Mouse (Mus musculus) forebrain, embryonic 15.5 days (tissue): ENCODE data around the gene 1700020D05Rik. TPM values are rescaled to one million over a fixed set of nuclear protein-coding genes. Genes with fewer than 3 reads are reported as not detected.

Experiments used
- ATAC-seq: fragments of 200-750 bp; cut with Nextera tagmentation; replicated peaks from 2 replicates; pipeline ENCODE4 v1.8.0; 2017; ENCODE audit warnings: mild to moderate bottlenecking, moderate TSS enrichment, moderate library complexity
- H3K27ac ChIP-seq: fragments of 300-500 bp; sonication (generic); replicated peaks from 2 replicates; pipeline ENCODE4 v1.5.1; 2015; ENCODE audit warnings: mild to moderate bottlenecking, inconsistent platforms
- H3K27me3 ChIP-seq: fragments of 300-500 bp; sonication (generic); 2 replicates; pipeline ENCODE4 v1.6.1; 2015; ENCODE audit warnings: inconsistent platforms
- H3K36me3 ChIP-seq: fragments of 300-500 bp; sonication (generic); 2 replicates; pipeline ENCODE4 v1.6.1; 2015; ENCODE audit warnings: mild to moderate bottlenecking, inconsistent platforms
- H3K4me1 ChIP-seq: fragments of 300-500 bp; sonication (generic); 2 replicates; pipeline ENCODE4 v1.6.1; 2015; ENCODE audit warnings: inconsistent platforms
- H3K4me2 ChIP-seq: fragments of 300-500 bp; sonication (generic); replicated peaks from 2 replicates; pipeline ENCODE4 v1.6.1; 2015; ENCODE audit warnings: mild to moderate bottlenecking, inconsistent platforms
- H3K4me3 ChIP-seq: fragments of 300-500 bp; sonication (generic); 2 replicates; pipeline ENCODE4 v1.5.1; 2015; ENCODE audit warnings: mild to moderate bottlenecking, inconsistent platforms
- H3K9ac ChIP-seq: fragments of 300-500 bp; sonication (generic); replicated peaks from 2 replicates; pipeline ENCODE4 v1.6.1; 2015; ENCODE audit warnings: mild to moderate bottlenecking, inconsistent platforms
- H3K9me3 ChIP-seq: fragments of 300-500 bp; sonication (generic); 2 replicates; pipeline ENCODE4 v1.6.1; 2016; ENCODE audit warnings: inconsistent platforms
- WGBS: fragments of 180-500 bp; shearing (Covaris S2); methylation state at CpG from one replicate; pipeline ENCODE4 v1.1.7; 2015; ENCODE audit warnings: mixed read lengths; 5-methylcytosine and 5-hydroxymethylcytosine counted together
- polyA plus RNA-seq: library from polyadenylated mRNA; unstranded; fragments of >200 nt; fragmentation: Nextera tagmentation; extraction: Ambion mirVana; gene quantifications from 2 replicates; pipeline ENCODE4 v1.2.1, GENCODE M21; 2015

1700020D05Rik gene
- polyA plus RNA-seq, 1 experiment from 2014 or later: 0.39 TPM

DNA sequence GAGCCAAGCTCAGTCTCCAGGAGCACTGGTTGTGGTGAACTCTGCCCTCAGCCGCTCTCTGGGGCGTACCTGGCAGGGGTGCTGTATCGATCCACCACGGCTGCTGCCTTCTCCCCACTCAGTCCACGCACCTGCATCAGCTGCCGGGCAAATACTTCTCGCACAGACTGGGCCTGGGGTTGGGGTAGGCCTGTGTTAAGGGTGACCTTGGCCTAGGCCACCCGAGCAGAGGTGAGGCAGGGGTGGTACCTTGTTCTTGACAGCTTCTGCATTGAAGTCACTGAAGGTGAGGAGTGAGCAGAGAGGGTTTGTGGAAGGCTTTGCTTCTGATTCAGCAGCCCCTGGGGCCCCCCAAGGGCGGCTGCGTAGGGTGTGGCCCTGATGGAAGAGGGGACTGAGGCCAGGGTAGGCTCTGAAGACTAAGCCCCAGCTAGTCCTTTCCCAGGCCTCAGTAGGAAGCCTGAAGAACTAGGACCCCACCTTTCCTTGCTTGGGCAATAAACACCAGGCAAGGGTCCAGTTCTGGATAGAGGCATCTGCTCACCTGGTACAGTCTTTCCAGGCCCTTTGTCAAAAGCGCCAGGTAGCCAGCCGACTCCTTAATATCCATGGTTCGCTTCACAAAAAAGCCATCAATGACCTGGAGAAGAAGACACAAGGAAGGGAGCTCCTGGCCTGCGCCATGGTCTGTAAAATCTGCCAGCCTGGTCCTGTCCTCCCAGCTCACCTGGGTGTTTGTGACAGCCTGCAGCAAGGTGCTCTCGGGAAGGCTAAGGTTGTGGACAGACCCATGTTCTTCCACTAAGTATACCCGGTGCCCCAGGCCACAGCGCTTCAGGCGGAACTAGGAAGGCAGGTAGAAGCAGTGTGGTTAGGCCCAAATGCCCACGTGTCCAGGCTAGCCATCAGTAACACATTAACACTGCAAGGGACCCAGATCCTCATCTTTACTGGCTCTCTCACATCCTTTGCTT, 19.9 kb downstream of the 1700020D05Rik start:
- 95% methylated on average over 19 of the region's 19 CpGs for WGBS
- no peak overlapping the region for H3K27ac ChIP-seq
- no peak for ATAC-seq
- peaks cover 17% of the 10 kb centered on the region for H3K4me1 ChIP-seq
- no peaks in the 10 kb centered on the region for H3K9me3 ChIP-seq
- peaks cover 37% of the 10 kb centered on the region for H3K36me3 ChIP-seq
- H3K4me2 ChIP-seq: no peak overlapping the region
- no peak overlapping the region for H3K4me3 ChIP-seq
- no peak overlapping the region for H3K9ac ChIP-seq
- H3K27me3 ChIP-seq: no peaks in the 10 kb centered on the region

DNA sequence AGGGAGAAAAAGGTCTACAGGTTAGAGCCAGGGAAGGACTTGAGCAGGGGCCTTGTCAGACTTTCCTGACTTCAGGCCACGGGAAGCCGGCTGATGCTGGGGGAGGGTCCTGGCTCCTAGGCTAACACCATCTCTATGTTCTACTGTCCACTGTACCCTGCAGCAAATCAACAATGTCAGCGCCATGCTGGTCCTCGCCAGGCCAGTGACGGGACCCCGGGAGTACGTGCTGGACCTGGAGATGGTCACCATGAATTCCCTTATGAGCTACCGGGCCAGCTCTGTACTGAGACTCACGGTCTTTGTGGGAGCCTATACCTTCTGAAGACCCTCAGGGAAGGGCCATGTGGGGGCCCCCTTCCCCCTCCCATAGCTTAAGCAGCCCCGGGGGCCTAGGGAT, 22.2 kb downstream of the 1700020D05Rik start:
- no peak overlapping the region for H3K9ac ChIP-seq
- no peak overlapping the region for H3K4me2 ChIP-seq
- WGBS: 93% methylated on average over 10 of the region's 10 CpGs
- no peak overlapping the region for H3K27ac ChIP-seq
- H3K4me3 ChIP-seq: no peak overlapping the region
- peaks cover 37% of the 10 kb centered on the region for H3K36me3 ChIP-seq
- H3K27me3 ChIP-seq: no peaks in the 10 kb centered on the region
- H3K4me1 ChIP-seq: no peaks in the 10 kb centered on the region
- no peaks in the 10 kb centered on the region for H3K9me3 ChIP-seq
- no peak for ATAC-seq

DNA sequence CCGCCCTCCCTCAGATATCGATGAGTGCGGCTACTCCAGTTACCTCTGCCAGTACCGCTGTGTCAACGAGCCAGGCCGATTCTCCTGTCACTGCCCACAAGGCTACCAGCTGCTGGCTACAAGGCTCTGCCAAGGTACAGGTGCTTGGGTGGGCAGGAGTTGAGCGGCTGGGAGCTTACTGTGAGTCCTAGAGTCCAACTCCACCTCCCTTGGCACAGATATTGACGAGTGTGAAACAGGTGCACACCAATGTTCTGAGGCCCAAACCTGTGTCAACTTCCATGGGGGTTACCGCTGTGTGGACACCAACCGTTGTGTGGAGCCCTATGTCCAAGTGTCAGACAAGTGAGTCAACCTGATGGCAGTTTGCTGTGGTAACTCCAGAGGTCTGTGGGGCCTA, 23.6 kb downstream of the 1700020D05Rik start:
- no peak overlapping the region for H3K4me2 ChIP-seq
- peaks cover 10% of the 10 kb centered on the region for H3K4me1 ChIP-seq
- no peak overlapping the region for H3K27ac ChIP-seq
- no peaks in the 10 kb centered on the region for H3K9me3 ChIP-seq
- no peak overlapping the region for H3K9ac ChIP-seq
- peaks cover 32% of the 10 kb centered on the region for H3K36me3 ChIP-seq
- no peak overlapping the region for H3K4me3 ChIP-seq
- 90% methylated on average over 10 of the region's 10 CpGs for WGBS
- no peaks in the 10 kb centered on the region for H3K27me3 ChIP-seq
- ATAC-seq: no peak

DNA sequence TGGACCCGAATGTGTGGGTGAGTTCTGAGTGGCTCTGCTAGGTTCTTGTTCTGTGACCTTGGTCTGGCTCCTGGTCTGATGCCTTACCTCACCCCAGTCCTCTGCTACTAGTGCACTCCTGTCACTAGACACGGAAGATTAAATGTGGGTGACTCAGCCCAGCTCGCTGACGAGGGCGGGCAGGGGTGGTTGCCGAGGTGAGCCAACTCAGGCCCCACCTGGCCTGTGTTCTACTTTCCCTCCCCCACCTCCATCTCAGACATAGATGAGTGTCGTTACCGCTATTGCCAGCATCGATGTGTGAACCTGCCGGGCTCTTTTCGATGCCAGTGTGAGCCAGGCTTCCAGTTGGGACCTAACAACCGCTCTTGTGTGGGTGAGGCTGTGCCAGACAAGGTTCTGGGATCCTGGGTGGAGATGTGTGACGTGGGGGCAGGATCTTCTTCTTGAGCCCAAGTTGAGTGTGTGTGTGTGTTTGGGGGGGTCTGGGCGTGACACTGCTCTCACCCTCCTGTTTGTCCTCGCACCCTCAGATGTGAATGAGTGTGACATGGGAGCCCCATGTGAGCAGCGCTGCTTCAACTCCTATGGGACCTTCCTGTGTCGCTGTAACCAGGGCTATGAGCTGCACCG, 25.8 kb downstream of the 1700020D05Rik start:
- H3K27me3 ChIP-seq: no peaks in the 10 kb centered on the region
- no peaks in the 10 kb centered on the region for H3K9me3 ChIP-seq
- no peak overlapping the region for H3K9ac ChIP-seq
- no peak for ATAC-seq
- 89% methylated on average over 18 of the region's 18 CpGs for WGBS
- peaks cover 26% of the 10 kb centered on the region for H3K4me1 ChIP-seq
- H3K27ac ChIP-seq: no peak overlapping the region
- H3K36me3 ChIP-seq: peaks cover 11% of the 10 kb centered on the region
- no peak overlapping the region for H3K4me2 ChIP-seq
- no peak overlapping the region for H3K4me3 ChIP-seq

DNA sequence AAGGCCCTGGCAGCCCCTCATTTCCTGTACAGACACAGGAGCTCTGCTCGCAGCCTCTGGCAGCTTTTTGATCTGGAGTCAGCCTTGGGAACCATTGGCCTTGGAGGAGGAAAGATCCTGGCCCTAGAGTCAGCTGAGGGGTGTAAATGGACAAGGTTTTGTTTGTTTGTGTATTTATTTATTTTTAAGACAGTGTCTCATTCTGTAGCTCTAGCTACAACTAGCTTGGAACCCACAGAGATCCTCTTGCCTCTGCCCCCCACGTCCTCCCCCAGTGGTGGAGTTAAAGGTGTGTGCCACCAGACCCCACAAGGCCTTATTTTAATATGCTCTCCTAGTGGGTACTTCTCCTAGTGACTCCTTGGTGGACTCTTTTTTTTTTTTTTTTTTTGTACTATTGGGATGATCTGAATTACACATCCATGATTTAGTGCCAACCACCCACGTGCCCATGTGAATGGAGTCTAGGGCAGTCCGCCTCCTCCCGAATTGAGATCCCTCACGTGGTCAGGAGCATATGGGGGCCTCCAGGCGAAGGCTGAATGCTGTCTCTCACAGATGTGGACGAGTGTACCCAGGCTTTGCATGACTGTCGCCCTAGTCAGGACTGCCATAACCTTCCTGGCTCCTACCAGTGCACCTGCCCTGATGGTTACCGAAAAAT, 26.5 kb downstream of the 1700020D05Rik start:
- H3K4me3 ChIP-seq: no peak overlapping the region
- H3K27ac ChIP-seq: no peak overlapping the region
- peaks cover 4% of the 10 kb centered on the region; the same call in 1 of the 2 replicates for H3K36me3 ChIP-seq
- H3K4me2 ChIP-seq: no peak overlapping the region
- ATAC-seq: no peak
- 85% methylated on average over 10 of the region's 10 CpGs for WGBS
- no peaks in the 10 kb centered on the region for H3K27me3 ChIP-seq
- H3K4me1 ChIP-seq: peaks cover 26% of the 10 kb centered on the region
- no peaks in the 10 kb centered on the region for H3K9me3 ChIP-seq
- H3K9ac ChIP-seq: no peak overlapping the region

DNA sequence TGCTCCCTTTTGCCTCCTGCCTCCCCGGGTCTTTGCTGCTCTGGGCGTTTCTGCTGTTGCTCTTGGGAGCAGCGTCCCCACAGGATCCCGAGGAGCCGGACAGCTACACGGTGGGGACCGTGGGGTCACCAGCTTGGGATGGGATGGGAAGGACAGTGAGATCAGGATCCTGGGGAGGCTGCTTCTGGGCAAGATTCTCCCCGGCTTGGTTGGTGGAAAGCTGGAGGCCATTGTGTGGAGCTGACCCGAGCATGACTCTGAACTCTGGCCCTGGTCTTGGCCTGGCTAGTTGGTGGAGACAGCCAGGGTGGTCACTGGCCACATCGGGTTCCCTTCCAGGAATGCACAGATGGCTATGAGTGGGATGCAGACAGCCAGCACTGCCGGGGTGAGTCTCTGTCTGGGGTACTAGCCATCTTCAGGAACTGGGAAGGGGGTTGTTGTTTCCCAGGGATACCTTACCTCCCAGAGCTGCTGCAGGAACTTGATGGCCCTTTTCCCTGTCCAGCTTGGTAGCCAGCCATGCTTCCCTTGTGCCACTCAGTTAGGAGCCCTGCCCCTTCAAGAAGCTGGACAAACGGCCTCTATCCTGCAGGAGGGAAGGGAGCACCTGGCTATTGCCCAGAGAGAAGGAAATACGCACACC, 28.4 kb downstream of the 1700020D05Rik start:
- WGBS: 25% methylated on average over 13 of the region's 13 CpGs

DNA sequence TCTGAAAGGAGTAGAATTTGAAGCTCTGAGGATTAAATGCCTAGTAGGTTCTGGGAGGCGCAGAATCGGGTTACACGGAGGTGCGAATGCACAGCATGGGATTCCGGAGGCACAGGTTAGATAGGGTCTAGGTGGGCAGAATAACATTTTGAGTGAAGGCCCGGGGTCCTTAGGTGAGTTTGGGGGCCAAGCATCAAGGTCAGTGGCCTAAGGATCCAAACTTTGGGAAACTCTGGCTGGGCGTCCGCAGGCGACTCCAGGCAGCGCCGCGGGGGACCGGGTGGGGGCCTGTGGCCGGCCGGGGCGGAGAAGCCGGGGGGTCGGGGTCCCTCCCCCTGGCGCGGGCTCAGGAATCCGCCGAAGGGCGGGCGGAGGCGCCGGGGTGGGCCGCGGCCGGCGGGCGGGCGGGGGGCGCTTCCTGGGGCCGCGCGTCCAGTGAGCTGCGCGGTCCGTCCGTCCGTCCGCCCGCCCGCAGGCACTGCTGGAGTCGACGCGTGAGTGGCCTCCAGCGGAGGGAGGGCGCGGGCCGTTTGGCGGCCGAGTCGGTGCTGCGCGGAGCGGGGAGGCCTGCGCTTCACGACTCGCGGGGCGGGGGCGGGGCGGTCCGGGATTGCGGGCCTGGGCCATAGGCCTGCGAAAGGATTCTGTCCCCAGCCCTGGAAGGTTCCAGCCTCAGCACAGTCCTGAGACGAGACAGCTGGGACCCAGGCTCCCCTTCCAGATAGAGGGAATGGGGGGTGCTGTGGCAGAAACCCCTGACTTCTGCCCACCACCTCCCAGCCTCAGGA, 29.1 kb downstream of the 1700020D05Rik start:
- Histone ChIP-seq H3K9me3 (no peaks in the 10 kb centered on the region), H3K4me2 (peak overlapping the region; percentile 94), H3K27ac (peak overlapping the region; percentile 54), H3K4me1 (peaks cover 26% of the 10 kb centered on the region), H3K4me3 (peak overlapping the region; percentile 63), H3K36me3 (no peaks in the 10 kb centered on the region), H3K9ac (peak overlapping the region; percentile 67), H3K27me3 (no peaks in the 10 kb centered on the region)
- WGBS: under 1% methylated on average over 67 of the region's 68 CpGs
- ATAC-seq: peak; percentile 80

More for the DNA sequence above, 28.4 kb downstream of the 1700020D05Rik start:
- Histone ChIP-seq H3K4me1 (peaks cover 26% of the 10 kb centered on the region), H3K4me3 (peak overlapping the region; percentile 63), H3K27ac (peak overlapping the region; percentile 54), H3K4me2 (peak overlapping the region; percentile 94), H3K27me3 (no peaks in the 10 kb centered on the region), H3K9ac (peak overlapping the region; percentile 67), H3K9me3 (no peaks in the 10 kb centered on the region), H3K36me3 (no peaks in the 10 kb centered on the region)
- peak; percentile 45 for ATAC-seq

DNA sequence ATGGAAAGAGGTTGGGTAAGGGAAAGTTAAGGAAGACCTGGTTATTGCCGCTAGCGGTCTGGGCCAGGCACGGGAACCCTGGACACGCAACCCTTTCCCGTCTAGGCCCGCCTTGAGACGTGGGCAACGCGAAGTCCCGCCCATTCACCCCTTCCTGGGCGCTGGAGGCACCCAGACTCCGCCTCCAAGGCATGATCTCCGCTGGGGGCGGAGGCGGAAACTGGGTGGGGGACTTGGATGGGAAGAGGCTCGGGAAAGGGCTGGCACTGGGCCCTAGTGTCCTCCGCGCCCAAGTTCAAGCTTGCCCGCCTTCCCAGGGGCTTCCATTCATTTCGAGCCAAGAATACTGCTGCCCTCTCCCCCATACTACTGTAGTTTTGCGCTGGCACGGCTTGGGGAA, 29.9 kb downstream of the 1700020D05Rik start, which contains the start of gene Efemp2:
Efemp2 (plus strand) TSS at position 235 of the 400 bp plus-strand sequence.
- H3K4me1 ChIP-seq: peaks cover 26% of the 10 kb centered on the region
- no peaks in the 10 kb centered on the region for H3K27me3 ChIP-seq
- 1% methylated on average over 22 of the region's 22 CpGs for WGBS
- H3K4me3 ChIP-seq: peak within 1 kb of the TSS; percentile 63
- H3K4me2 ChIP-seq: peak within 1 kb of the TSS; percentile 94
- no peaks in the 10 kb centered on the region for H3K36me3 ChIP-seq
- no peaks in the 10 kb centered on the region for H3K9me3 ChIP-seq
- peak; percentile 49; the same call in 1 of the 2 replicates for ATAC-seq
- peak within 1 kb of the TSS; percentile 67 for H3K9ac ChIP-seq
- H3K27ac ChIP-seq: peak within 1 kb of the TSS; percentile 54

DNA sequence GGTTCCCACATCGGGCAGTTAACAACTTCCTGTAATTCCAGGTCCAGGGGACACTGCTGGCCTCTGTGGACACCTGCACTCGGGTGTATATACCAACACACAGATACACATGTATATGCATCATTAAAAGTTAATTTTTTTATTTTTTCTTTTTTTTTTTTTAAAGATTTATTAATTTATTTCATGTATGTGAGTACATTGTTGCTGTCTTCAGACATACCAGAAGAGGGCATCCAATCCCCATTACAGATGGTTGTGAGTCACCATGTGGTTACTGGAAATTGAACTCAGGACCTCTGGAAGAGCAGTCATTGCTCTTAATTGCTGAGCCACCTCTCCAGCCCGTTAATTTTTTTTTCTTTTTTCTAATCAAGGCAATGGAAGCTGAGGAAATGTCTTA, 30.7 kb downstream of the 1700020D05Rik start:
- H3K36me3 ChIP-seq: peaks cover under 1% of the 10 kb centered on the region; the same call in 1 of the 2 replicates
- 82% methylated on average over 3 of the region's 3 CpGs for WGBS
- no peak for ATAC-seq
- H3K9ac ChIP-seq: no peak overlapping the region
- peaks cover 26% of the 10 kb centered on the region for H3K4me1 ChIP-seq
- no peaks in the 10 kb centered on the region for H3K9me3 ChIP-seq
- H3K4me3 ChIP-seq: no peak overlapping the region
- H3K27me3 ChIP-seq: no peaks in the 10 kb centered on the region
- no peak overlapping the region for H3K27ac ChIP-seq
- H3K4me2 ChIP-seq: no peak overlapping the region

DNA sequence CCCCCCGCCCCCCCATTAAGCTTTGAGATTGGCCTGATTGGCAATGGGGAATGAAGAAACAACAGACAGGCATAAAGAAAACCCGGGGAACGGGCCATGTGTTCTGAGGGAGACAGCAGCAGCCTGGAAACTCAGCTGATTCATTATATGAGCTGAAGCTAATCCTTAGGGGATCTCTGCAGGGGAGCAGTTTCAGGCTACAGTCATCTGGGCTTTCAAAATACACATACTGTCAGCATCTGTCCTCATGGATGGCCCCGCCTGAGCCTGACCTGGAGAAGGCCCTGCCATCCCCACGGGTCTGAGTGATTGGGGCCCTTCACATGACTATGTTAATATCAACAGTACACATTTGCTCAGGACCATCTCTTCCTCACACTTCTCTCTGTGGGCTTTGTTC, 31.7 kb downstream of the 1700020D05Rik start:
- Histone ChIP-seq H3K27ac (no peak overlapping the region), H3K4me2 (no peak overlapping the region), H3K9ac (no peak overlapping the region), H3K36me3 (peaks cover 11% of the 10 kb centered on the region), H3K4me3 (no peak overlapping the region), H3K27me3 (no peaks in the 10 kb centered on the region), H3K9me3 (no peaks in the 10 kb centered on the region), H3K4me1 (peaks cover 26% of the 10 kb centered on the region)
- ATAC-seq: no peak
- 40% methylated on average over 5 of the region's 5 CpGs for WGBS

DNA sequence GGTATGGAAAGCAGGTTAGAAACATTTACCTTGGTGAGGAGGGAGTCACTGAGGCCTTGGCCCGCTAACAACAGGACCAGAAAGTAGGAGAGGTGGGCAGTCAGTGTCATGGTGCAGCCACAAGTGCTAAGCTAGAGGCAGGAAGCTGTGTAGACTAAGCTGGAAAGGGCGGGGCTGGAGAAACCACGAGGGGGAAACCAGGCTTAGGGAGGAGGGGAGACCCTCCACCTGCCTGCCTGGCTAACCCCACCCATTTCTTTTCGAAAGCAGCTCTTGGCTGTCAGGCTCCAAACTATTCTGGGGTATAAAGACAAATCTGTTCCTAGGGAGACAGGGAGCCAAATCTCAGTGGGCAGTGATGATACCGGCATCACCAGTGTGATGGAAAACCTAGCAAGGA, 35.2 kb downstream of the 1700020D05Rik start, which contains the start of gene Ctsw:
Ctsw (minus strand) TSS at position 134 of the 400 bp plus-strand sequence.
- no peak for ATAC-seq
- Histone ChIP-seq H3K4me2 (no peak within 1 kb of the TSS), H3K9me3 (no peaks in the 10 kb centered on the region), H3K4me3 (no peak within 1 kb of the TSS), H3K9ac (no peak within 1 kb of the TSS), H3K36me3 (peaks cover 40% of the 10 kb centered on the region), H3K27ac (no peak within 1 kb of the TSS), H3K27me3 (no peaks in the 10 kb centered on the region), H3K4me1 (peaks cover 15% of the 10 kb centered on the region)
- WGBS: 63% methylated on average over 5 of the region's 5 CpGs
